Mouse (Mus musculus) MEL-GATA-1-ER (cell line): ENCODE measurements around the gene Ccdc24.

Source experiments
- DNase-seq: peaks from one replicate; pipeline ENCODE4 v3.0.0-alpha.2; 2012; ENCODE audit warnings: low read depth; ENCODE audit errors: extremely low read depth

Gene Ccdc24

DNA sequence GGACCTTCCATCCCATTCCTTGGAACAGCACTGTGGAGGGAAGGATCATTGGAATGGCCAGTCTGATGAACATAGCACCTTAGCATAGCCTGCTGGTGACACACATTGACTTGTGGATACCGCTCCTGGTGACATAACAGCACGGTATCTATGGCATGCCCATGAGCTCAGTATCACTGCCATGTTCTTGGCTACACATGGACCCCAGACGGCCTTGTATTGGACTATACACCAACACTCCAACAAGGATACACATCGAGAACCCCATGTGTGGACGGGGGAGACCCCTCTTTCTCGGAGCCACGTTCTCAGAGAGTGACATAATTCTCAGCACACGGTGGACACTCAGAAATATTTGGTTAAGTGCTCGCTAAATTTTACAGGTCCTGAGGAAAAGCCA is 41.6 kb downstream of the Ccdc24 start:
- no peak for DNase-seq

GRCm38 (mm10) chr4:117830124-117830551 is 42.2 kb downstream of the Ccdc24 start:
- peak; percentile 89 for DNase-seq

DNA sequence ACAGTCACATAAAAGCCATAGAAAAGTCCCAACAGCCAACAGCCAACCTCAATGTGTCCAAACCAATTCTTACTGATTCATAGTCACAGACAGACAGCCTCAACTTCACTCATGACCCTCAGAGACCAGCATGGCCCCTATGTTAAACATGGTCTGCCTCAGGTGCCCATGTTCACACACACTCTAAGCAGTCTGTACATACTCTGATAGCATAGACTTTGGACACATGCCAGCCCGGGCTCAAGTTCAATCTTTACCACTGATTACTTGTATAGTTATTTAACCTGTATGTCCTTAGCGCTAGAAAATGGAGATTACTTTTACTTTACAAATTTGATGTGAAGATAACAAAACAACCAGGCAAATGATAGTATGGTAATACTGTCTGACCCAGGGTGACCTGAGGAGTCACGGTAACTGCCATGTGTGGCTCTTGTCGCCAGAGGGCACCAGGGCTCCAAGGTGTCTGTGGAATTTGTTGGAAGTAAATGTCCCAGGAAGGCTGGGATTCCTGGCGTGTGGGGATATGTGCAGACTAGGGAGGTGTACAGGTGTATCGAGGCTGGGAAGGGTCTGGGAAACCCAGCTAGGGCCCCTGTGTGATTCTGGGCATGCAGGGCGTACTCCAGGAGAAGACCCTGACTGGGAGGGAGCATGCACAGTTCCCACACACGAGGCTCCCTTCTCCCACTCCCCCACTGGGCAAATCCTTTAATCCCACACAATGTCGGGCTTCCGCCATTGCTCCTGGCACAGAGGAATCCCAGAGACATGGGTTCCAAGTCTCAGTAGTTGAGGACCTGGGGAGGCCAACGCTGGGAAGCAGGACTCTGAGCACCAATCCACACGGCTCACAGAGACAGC is 42.9 kb downstream of the Ccdc24 start:
- no peak for DNase-seq

GRCm38 (mm10) chr4:117828572-117829145 is 43.7 kb downstream of the Ccdc24 start:
- no peak for DNase-seq

DNA sequence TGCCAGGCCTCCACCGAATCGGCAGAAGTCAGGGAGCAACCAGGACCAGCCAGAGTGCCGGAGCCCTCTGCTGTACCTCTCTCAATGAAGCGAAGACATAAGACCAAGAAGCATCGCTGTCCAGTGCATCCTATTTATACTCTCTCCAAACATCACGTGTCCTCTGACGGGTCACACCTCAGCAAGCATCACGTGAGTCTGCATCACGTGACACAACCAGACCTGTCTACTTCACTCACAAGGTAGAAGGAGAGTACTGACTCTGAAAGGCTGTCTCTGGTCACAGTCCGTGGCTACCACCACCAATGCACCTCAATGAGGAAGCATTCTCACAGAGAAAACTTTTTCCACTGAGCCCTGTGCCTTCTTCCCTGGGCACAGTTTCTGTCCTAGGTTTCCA is 54.3 kb downstream of the Ccdc24 start:
- no peak for DNase-seq

DNA sequence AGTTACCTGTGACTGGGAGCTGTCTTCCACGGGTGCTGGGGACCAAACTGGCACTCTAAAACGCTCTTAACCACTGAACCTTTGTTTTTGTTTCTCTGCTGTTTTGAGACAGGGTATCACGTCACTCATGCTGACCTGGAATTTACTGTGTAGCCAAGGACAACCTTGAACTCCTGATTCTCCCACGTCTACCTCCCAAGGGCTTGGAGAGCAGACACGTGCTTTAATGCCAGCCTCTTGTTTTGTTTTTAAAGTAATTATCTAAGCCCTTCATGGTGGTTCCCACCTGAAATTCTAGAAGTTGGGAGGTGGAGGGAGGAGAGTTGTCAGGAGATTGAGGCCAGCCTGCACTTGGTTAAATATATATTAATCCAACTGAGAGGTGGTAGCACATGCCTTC is 55.6 kb downstream of the Ccdc24 start:
- DNase-seq, result no peak
